Mouse (Mus musculus): Measurements from ENCODE around the gene Il2rb.

- TF ChIP-seq EP300 (optimal IDR thresholded peaks at IDR 0.05) (no peak), CTCF (IDR thresholded peaks at IDR 0.05; ENCODE audit: low read depth) (no peak)
Measured at GRCm38 (mm10) chr15:78480111-78480510, 15.0 kb downstream of the Il2rb start.

Measured in stomach, postnatal 0 days (tissue).